Mouse (Mus musculus) bone marrow, adult 2 months (tissue): ENCODE data around the gene Nav2. TPM values are rescaled to one million over a fixed set of nuclear protein-coding genes. Genes with fewer than 3 reads are reported as not detected.

Source experiments
- H3K27ac ChIP-seq: fragments of 200-500 bp; 2 replicates; pipeline ENCODE4 v1.5.1; 2012; ENCODE audit warnings: low read depth, mild to moderate bottlenecking, control low read depth, inconsistent platforms, low read length; ENCODE audit not compliant: control insufficient read depth, poor library complexity, insufficient read depth
- H3K4me1 ChIP-seq: fragments of 200-500 bp; 2 replicates; pipeline ENCODE4 v1.6.1; 2011; ENCODE audit warnings: low read length; ENCODE audit not compliant: control insufficient read depth, insufficient read depth
- H3K4me3 ChIP-seq: fragments of 200-500 bp; replicated peaks from 2 replicates; pipeline ENCODE3; 2011; ENCODE audit warnings: mild to moderate bottlenecking, low read depth, low read length, control low read depth; ENCODE audit not compliant: control insufficient read depth
- CTCF ChIP-seq: fragments of 200-500 bp; IDR thresholded peaks from 2 replicates; pipeline ENCODE4 v1.5.1; 2011; ENCODE audit warnings: low read length, control low read depth; ENCODE audit not compliant: control insufficient read depth, insufficient read depth
- POLR2A ChIP-seq: fragments of 200-500 bp; IDR thresholded peaks from 2 replicates; pipeline ENCODE4 v1.6.1; 2011; ENCODE audit warnings: low read depth, mild to moderate bottlenecking, control low read depth, low read length, borderline replicate concordance; ENCODE audit not compliant: control insufficient read depth
- WGBS: fragments of 180-500 bp; shearing (Covaris S2); methylation state at CpG from one replicate; pipeline ENCODE4 v1.1.7; 2018; 5-methylcytosine and 5-hydroxymethylcytosine counted together
- polyA plus RNA-seq: library from polyadenylated mRNA; stranded (reverse); fragments of >200 nt; gene quantifications from 2 replicates; pipeline ENCODE4 v1.2.4, GENCODE M21; 2011; ENCODE audit warnings: low replicate concordance; ENCODE audit not compliant: missing spikeins, insufficient read depth, insufficient read length

Gene Nav2
- polyA plus RNA-seq, 1 experiment = 8.5 TPM

DNA sequence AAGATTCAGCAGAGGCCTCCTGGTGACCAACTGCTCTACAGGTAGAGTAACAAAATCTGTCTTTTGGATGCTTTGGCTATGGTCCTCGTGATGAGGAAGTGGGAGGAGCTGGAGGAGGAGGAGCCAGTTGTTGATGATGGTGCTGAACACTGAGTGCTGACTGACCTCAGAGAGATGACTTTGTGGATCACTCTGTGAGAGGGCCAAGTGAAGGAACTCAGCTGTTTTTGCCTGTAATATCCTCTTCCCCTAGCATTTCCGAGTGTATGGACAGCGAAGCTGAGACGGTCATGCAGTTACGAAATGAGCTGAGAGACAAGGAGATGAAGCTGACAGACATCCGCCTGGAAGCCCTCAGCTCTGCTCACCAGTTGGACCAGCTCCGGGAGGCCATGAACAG is 674.0 kb downstream of the Nav2 start:
- Histone ChIP-seq H3K27ac (no peak overlapping the region), H3K4me1 (no peaks in the 10 kb centered on the region; the same call in 1 of the 2 replicates), H3K4me3 (no peak overlapping the region)
- WGBS = 57% methylated on average over 7 of the region's 7 CpGs
- TF ChIP-seq CTCF (no peak), POLR2A (no peak)

GRCm38 (mm10) chr7:49583176-49583575 is 674.7 kb downstream of the Nav2 start:
- Histone ChIP-seq H3K4me1 (no peaks in the 10 kb centered on the region; the same call in 1 of the 2 replicates), H3K4me3 (no peak overlapping the region), H3K27ac (no peak overlapping the region)
- 83% methylated on average over 6 of the region's 6 CpGs for WGBS
- TF ChIP-seq POLR2A = no peak
- TF ChIP-seq CTCF = no peak

GRCm38 (mm10) chr7:49586530-49587120 is 678.1 kb downstream of the Nav2 start:
- TF ChIP-seq POLR2A (no peak), CTCF (no peak)
- Histone ChIP-seq H3K4me1 (no peaks in the 10 kb centered on the region; the same call in 1 of the 2 replicates), H3K27ac (no peak overlapping the region), H3K4me3 (no peak overlapping the region)
- 86% methylated on average over 5 of the region's 5 CpGs for WGBS

DNA sequence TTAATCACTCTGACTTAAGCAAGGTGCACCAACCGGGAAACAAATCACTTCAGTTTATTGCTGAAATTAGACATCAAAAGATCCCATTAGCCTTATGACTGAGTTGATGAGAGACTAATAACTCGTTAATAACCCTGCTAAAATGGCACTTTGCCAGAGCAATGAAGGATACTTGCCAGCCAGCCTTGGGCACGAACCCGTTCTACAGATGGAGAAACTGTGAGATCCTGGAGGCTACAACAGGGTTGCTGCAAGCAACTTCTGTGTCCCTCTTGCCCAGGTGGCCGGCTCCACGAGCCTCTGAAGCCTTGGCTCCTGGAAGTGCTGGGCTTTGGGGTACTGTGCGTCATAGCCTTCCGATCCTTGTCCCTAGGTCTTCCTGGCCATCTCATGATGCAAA is 681.1 kb downstream of the Nav2 start:
- no peak overlapping the region for H3K4me3 ChIP-seq
- no peak for TF ChIP-seq CTCF
- no peak for TF ChIP-seq POLR2A
- H3K27ac ChIP-seq = no peak overlapping the region
- 86% methylated on average over 8 of the region's 8 CpGs for WGBS
- no peaks in the 10 kb centered on the region for H3K4me1 ChIP-seq

DNA sequence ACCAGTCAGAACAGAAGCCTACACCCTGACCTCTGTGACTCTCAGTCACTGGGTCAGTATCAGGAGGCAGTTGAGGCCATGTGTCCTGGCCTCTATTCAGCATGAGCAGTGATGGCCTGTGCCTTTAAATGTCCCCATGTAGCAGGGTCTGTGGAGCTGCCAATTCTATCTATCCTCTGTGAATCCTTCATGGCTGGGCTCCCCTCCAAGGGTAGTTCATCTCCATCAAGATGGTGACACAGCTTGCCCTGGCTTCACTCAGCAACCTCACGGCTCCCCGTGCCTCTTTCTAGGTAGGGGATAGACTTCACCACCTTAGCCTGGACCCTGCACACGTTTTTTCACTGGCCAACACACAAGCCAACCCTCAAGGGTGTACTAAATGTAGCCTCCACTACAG is 689.3 kb downstream of the Nav2 start:
- H3K4me3 ChIP-seq = no peak overlapping the region
- peaks cover 2% of the 10 kb centered on the region; the same call in 1 of the 2 replicates for H3K4me1 ChIP-seq
- TF ChIP-seq CTCF = no peak
- no peak for TF ChIP-seq POLR2A
- no peak overlapping the region for H3K27ac ChIP-seq
- WGBS = 86% methylated on average over 3 of the region's 3 CpGs

DNA sequence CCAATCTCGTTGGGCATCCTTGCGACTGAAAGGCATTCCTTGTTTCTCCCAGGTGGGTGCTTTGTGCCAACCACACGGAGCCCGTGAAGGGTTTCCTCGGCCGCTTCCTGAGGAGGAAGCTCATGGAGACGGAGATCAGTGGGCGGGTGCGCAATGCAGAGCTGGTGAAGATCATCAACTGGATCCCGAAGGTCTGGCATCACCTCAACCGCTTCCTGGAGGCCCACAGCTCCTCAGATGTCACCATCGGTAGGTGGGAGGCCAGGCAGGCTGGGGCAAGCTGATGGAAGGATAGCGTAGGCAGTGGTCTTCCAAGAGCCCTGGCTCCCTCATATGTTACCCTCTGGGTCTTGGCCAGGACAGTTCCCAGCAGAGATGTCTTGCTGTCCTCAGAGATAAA is 689.7 kb downstream of the Nav2 start:
- H3K27ac ChIP-seq = no peak overlapping the region
- 84% methylated on average over 13 of the region's 13 CpGs for WGBS
- TF ChIP-seq POLR2A = no peak
- no peak for TF ChIP-seq CTCF
- H3K4me3 ChIP-seq = no peak overlapping the region
- H3K4me1 ChIP-seq = peaks cover 2% of the 10 kb centered on the region; the same call in 1 of the 2 replicates

DNA sequence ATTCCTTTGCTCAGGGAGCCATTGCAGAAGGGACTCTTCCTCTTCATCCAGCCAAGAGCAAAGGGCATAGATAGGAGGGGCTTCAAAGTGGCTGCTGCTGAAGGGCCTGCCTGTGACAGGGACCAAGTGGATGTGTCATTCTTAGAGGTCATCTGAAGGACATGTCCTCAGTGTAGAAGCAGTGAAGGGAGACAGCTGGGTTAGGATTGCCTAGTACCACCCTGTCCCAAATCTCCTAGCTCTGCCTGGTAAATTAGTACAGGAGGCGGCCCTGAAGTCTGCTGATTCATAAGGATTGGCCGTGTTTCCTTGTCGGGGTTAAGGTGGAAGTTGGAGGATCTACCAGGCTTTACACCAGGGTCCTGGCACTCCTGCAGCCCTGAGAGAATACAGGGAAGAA is 691.4 kb downstream of the Nav2 start:
- H3K4me3 ChIP-seq = no peak overlapping the region
- 62% methylated on average over 3 of the region's 3 CpGs for WGBS
- TF ChIP-seq POLR2A (no peak), CTCF (no peak)
- peaks cover 2% of the 10 kb centered on the region for H3K4me1 ChIP-seq
- no peak overlapping the region for H3K27ac ChIP-seq

- no peak for TF ChIP-seq POLR2A
- peak; percentile 91 for TF ChIP-seq CTCF
- Histone ChIP-seq H3K27ac (peak overlapping the region; percentile 83), H3K4me1 (peaks cover 3% of the 10 kb centered on the region), H3K4me3 (no peak overlapping the region)
- WGBS = 5% methylated on average over 13 of the region's 13 CpGs
Measured at GRCm38 (mm10) chr7:49601191-49601975, 692.9 kb downstream of the Nav2 start.
